Mouse (Mus musculus): ENCODE results near the gene Fam214a.

The Fam214a gene

DNA sequence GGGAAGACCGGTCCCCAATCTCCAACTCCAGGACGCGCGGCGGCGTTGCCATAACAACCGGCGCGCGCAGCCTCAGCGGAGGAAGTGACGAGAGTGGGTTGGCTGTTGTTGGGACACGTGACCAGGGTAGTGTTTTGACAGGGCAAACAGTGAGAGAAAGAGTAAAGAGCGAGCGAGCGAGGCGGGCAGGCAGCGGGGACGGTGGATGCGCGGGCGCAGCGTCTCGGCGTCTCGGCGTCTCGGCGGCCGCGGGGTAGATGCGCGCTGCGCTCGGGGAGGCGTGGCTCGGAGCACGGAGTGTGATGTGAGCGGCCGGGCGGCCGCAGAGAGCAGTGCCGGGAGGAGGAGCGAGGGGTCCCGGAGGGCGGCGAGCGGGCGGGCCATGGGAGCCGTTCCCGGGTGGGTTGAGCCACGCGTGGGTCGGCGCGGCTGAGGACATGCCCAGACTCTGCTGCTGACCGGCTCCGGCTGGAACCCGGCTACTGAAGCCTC lies at the start of gene Fam214a:
Gene Fam214a (plus strand): TSS at position 129 of the 492 bp plus-strand sequence.
- in situ Hi-C loops (cut with MboI; ENCODE audit: unreplicated experiment in 2 of 2), result loop anchor here (5.0 to 10.0 kb wide), 3 partner anchors 34 to 72 kb away; no protein-coding TSS in a partner anchor

DNA sequence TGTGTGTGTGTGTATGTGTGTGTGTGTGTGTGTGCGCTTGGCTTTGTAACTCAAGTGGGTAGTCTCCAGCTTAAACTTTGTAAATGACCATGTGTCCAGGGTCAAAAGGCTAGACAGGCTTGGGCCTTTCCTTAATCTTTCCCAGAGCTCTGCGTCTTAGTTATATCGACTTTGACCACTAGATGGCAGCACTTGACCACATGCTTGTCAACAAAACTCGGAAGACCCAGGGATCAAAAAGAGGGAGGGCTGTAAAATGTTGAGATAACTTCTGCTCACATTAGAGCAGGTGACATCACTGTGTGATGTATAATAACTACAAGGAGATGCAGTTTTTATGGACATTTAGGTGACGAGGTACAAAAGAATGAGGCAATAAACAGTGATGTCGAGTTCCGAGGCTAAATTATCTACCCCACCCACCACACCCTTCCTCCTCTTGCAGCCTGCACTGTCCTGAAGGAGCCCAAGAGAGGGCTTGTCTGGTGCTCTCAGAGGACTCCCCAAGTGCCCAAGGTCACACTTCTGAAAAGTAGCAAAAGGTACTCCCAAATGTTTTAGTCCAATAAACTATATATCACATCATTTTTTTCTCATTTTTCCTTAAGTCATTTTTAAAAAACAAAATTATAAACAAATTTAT lies 47.7 kb upstream of the Fam214a start:
- in situ Hi-C loops (cut with MboI; ENCODE audit: unreplicated experiment in 2 of 2), result loop anchor here (5.0 kb wide), 4 partner anchors 47 to 377 kb away; partner anchors contain the start of gene Fam214a (in 2 of the 2)

DNA sequence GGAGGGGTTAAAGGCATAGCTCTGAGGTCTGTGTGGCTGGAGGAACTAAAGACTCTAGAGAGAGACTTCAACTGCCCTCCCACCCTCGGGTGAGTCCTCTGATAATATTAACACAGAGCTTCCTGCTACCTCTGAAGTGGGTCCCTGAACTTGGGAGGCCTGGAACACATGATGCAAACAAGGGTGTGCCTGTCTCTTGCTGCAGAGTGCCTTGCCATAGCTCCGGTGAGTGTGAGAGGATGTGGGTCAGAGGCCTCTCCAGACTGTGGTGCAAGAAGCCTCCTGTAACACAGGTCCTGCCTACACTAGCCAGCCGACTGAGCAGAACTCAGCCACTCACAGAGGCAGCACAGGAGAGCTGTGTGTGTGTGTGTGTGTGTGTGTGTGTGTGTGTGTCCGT lies 45.7 kb upstream of the Fam214a start:
- in situ Hi-C loops (cut with MboI; ENCODE audit: unreplicated experiment in 2 of 2), result loop anchor here (5.0 kb wide), 4 partner anchors 45 to 375 kb away; partner anchors contain the start of gene Fam214a (in 2 of the 2)

DNA sequence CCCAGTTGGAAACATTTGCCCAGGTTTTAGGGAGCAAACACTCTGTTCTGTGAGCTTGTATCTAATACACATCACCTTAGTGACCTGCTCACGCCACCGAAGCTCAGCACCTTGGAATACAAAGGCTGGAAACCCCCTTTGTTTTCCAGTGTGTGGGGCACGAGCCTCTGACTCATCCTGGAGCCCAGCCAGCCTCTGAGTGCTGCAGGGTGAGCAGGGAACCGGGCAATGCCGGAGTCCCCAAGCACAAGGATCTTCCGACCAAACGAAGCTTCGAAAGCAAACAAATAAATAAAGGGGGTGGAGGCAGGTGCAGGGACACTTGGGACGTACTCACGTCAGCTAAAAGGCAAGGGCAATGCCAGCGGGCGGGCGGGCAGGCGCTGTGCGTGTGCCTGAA lies 43.4 kb upstream of the Fam214a start:
- in situ Hi-C loops (cut with MboI; ENCODE audit: unreplicated experiment in 2 of 2), result loop anchor here (5.0 kb wide), 4 partner anchors 43 to 373 kb away; partner anchors contain the start of gene Fam214a (in 2 of the 2)

DNA sequence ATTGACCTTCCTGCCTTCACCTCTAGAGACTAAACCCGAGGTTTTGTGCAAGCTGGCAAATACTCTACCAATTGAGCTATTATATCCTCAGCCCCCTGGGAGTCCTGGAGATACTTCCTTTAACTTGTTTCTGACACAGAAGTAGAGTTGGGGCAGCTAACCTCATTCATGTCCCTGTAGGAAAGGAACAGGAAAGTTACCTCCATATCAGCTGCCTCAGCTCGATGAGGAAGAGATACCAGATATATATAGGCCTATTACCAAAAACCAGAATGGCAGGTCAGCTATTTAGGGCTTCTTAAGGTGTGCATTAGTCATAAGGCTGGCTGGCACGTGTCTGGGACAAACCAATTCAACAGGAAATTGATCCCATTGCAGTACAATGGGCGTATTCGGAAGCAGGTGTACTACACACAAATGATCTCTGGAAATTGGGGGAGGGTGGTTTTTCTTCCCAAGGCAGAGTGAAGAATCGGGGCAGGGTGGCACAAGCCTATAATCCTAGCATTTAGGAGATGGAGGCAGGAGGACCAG lies 42.4 kb upstream of the Fam214a start:
- in situ Hi-C loops (cut with MboI; ENCODE audit: unreplicated experiment in 2 of 2), result no loop called here

DNA sequence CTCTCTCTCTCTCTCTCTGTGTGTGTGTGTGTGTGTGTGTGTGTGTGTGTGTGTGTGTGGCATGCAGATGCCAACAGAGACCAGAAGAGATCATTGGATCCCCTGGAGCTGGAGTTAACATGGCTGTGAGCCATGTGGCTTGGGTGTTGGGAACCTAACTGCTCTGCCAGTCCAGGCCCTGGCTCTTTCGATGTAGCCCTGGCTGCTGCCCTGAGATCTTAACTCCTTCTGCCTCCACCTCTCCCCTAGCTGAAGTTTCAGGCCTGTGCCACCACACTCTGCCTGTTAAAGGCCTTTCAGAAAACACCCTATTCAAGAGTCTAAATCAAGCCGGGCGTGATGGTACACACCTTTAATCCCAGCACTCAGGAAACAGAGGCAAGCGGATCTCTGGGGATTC lies 41.3 kb upstream of the Fam214a start:
- in situ Hi-C loops (cut with MboI; ENCODE audit: unreplicated experiment in 2 of 2), result no loop called here

DNA sequence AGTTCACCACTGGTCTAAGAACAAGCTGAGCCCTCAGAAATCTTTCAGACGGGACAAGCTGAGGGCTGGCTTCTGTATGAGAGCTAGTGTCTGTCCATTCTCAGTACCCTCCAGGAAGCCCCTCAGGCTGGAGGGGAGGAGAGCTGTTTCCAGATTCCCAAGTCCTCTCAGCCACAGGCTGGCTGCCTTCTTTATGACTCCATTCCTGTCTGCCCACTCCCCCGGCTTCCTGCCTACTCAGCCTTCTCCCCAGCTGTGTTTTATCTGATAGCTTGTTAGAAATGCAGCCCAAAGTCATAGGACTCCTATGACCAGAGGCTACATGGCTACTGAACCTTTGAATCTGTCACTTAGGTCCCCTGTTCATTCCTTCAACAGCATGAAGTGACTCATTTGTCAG lies 40.8 kb upstream of the Fam214a start:
- in situ Hi-C loops (cut with MboI; ENCODE audit: unreplicated experiment in 2 of 2), result no loop called here

DNA sequence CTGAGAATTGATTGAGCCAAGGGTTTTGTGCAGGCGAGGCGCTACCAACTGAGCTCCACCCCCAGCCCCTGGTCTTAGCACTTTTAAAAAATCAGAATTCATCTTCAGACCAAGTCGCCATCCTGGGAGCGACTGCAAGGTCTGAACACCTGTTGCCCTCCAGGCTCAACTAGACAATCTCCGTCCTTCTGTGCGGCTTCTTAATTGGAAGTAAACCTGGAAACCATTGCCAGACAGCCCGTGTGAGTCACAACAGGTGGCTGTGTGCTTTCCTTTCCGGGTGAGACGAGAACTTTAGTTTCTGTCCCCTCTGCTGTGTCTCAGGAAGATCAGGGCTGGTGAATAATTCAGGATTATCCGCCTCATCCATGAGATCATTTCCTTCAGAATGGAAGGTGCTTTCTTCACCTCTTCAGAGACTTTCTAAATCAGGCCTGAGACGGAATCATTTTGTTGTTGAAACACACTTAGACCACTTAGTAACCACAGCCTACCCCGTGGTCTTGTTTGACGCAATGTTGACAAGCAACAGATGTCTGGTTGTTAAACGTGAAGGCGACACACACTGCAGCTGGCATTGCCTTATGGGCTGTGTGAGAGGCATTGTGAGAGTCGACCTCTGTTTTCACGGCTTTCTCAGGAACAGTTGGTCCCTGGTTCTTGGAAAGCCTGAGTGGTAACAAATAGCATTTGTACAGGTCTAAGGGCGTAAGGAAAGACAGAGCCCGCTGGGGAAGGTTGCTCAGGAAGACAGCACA lies 39.9 kb upstream of the Fam214a start:
- in situ Hi-C loops (cut with MboI; ENCODE audit: unreplicated experiment in 2 of 2), result no loop called here

DNA sequence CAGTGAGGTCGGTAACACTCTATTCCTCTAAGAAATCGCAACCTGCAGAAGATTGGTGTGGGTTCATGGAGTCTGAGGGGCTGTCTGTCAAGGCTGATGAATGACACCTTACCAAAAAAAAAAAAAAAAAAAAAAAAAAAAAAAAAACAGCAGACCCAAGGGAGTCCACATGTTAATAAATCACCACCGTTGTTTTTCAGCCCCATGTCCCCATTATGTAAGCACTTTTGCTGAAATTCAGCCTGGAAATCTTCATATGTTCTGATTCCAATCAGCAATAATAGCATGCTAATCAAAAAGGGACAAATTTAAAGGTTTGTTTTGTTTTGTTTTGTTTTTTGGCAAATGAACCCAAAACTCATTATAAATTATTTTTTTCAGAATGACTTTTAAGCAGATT lies 37.1 kb upstream of the Fam214a start:
- in situ Hi-C loops (cut with MboI; ENCODE audit: unreplicated experiment in 2 of 2), result no loop called here

DNA sequence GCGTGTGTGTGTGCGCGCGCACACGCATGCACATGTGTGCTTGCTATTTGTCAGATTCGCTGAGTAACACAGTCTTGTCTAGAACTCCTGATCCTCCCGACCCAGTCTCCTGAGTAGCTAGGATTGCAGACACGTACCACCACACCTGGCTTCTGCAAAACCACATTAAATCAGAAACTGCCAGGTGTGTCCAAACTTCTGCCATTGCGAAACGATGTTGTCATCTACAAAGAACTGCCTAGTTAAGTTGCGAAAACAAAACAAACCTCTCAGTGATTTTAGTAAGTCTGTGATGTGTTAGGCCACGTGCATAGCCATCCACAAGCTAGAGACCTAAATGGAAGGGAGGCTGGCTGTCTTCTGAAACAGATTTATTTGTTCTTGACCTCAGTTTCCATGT lies 32.2 kb upstream of the Fam214a start:
- in situ Hi-C loops (cut with MboI; ENCODE audit: unreplicated experiment in 2 of 2), result no loop called here

DNA sequence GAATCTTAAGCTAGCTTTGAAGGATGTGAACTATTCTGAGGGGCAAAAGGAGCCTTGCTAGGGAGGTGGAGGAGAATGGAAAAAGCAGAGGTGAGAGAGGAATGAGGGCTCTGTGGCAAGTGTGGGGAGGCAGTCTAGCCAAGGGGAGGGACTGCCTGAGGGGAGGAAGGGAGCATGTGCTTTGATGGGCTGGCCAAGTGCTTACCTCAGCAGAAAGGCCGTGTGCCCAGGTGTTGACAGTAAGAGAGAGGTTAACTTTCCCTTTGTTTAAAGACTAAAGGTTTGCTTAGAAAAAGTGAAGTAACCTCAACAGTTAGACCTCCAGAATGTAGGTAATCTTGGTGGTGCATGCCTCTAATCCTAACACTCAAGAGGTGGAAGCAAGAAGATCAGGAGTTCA lies 31.3 kb upstream of the Fam214a start:
- in situ Hi-C loops (cut with MboI; ENCODE audit: unreplicated experiment in 2 of 2), result no loop called here

DNA sequence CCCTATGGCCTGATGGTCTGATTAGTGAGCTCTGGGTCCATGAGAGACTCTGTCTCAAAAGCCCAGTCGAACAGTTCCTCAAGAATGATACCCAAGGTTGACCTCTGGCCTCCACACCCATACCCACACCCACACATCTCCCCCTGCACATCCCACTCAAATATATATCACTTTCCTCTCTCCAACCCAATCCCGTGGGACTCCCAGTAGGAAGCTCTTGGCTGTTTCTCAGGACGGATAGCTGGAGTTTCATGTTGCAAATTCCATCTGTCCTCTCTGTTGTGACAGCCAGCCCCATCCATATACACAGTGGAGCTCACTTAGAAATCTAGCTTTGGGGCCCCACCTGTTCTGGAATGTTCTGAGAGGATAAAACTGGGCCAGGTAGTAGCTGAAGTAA lies 29.8 kb upstream of the Fam214a start:
- in situ Hi-C loops (cut with MboI; ENCODE audit: unreplicated experiment in 2 of 2), result no loop called here

DNA sequence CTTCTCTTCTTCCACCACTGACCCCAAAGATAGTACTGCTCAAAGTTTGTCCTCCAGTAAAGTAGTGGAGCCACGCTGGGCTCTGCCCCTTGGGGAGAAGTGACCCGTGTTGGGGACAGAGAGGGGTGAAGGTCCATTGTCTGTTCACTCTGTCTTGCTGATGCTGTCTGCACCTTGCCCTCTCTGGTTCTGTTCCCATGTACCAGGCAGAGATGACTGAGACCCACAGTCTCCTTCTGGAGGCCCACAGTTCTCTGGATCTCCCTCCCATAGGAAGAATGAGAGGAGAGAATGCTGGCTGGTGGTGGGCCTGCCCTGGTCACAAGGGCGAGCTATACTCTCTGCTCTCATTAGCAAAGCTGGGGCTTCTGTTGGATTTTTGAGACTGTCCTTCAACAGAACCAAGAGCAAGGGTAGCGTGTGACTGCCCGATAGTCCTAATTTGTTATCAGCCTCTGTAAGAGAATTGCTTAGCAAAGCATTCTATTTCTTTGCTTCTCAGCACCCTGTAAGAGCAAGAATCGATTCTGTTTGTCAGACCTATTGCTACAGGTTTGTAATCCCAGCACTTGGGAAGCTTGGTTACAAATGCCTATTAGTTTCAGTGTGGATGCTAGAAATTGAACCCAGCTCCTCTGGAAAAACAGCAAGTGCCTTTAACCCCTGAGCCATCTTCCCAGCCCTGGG lies 29.2 kb upstream of the Fam214a start:
- in situ Hi-C loops (cut with MboI; ENCODE audit: unreplicated experiment in 2 of 2), result no loop called here

DNA sequence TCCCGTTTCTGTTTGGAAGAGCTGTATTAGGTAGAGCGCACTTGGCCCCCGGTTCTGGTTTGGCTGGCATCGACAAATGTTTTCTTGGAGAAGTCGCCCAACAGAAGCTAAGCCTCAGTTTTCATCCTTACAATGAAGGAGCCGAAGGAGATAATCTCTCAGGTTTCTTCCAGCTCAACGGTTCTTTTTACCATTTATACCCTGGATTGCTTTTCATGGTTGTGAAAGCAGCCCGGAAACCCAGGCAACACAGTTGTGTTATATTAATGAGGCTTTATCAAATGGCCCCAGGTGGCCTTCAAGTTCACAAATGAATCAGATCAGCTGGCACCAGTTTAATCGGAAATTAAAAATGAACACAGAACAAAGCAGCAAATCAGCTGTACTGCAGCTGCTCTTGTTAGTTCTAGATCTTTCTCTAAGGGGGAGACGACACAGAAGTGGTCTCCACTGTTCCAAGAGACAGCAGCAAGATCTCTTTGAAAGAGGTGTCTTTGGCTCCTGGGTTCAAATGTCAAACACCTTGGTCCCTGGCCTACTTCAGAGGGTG lies 27.4 kb upstream of the Fam214a start:
- in situ Hi-C loops (cut with MboI; ENCODE audit: unreplicated experiment in 2 of 2), result no loop called here

DNA sequence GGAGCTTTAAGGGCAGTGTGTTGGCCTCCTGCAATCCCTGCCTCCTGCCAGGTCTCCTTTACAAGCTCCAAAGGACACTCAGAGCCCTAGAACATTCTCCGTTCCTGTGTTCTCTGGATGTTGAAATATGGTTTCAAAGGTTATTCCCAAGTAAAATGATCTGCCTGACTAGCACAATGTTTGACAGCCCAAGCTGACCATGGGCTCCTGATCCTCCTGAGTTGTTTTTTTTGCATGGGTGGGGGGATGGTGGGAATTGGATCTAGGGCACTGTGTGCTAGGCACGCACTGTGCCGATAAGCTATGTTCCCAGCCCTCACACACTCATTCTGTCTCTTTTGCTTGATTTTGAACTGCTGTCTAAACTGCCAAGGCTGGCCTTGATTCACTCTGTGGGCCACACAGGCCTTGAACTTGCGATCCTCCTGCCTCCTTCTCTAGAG lies 22.7 kb upstream of the Fam214a start:
- in situ Hi-C loops (cut with MboI; ENCODE audit: unreplicated experiment in 2 of 2), result no loop called here

DNA sequence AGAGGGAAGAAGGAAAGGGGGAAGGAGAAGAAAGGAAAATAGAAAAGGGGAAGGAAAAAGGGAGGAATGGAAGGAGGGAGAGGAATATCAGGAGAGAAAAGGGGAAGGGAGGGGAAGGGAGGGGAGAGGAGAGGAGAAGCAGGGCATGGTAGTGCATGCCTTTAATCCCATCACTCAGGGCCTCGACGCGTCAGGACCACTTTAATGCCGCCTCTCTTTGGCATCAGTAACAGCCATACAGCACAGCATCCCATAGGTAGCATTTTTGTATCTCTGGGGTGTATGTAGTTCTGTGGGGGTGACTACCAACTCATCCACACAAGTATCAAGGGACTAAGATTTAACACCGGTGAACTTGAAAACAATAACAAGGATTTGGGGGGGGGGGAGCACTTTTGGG lies 22.0 kb upstream of the Fam214a start:
- in situ Hi-C loops (cut with MboI; ENCODE audit: unreplicated experiment in 2 of 2), result no loop called here

DNA sequence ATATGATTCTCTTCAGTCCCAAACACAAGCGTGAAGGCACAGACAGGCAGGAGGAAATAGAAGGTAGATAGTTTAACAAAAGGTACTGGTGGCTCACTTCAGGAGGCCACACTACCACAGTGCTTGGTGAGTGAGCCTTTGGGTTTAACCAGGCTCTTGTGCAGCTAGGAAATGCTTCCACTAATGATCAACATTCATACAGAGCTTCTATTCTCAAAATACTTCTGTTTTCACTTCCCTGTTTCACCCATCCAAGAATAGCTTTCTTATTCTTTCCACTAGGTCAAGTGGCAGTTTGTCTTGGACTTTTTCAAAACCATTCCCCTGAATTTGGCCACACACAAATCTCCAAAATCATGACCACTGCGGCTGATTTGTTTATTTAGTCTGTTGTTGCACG lies 17.4 kb upstream of the Fam214a start:
- in situ Hi-C loops (cut with MboI; ENCODE audit: unreplicated experiment in 2 of 2), result no loop called here

DNA sequence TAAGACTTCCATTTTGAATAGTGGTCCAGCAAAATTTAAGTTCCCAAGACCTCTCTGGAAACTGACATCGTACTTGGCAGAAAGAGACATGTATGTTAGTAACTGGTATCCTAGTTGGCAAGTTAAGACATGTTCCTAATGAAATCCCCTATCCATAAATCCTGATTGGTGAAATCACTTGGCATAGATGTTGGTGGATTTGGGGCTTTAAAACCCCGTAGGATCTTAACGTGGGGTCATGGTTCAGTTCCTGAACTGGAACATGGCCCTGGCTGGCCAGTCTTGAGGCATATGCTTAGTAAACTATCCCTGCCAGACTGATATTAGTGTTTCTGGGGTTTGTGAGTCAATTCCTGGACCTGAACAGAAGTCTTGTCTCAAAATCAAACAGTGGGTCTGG lies 14.9 kb upstream of the Fam214a start:
- in situ Hi-C loops (cut with MboI; ENCODE audit: unreplicated experiment in 2 of 2), result no loop called here

DNA sequence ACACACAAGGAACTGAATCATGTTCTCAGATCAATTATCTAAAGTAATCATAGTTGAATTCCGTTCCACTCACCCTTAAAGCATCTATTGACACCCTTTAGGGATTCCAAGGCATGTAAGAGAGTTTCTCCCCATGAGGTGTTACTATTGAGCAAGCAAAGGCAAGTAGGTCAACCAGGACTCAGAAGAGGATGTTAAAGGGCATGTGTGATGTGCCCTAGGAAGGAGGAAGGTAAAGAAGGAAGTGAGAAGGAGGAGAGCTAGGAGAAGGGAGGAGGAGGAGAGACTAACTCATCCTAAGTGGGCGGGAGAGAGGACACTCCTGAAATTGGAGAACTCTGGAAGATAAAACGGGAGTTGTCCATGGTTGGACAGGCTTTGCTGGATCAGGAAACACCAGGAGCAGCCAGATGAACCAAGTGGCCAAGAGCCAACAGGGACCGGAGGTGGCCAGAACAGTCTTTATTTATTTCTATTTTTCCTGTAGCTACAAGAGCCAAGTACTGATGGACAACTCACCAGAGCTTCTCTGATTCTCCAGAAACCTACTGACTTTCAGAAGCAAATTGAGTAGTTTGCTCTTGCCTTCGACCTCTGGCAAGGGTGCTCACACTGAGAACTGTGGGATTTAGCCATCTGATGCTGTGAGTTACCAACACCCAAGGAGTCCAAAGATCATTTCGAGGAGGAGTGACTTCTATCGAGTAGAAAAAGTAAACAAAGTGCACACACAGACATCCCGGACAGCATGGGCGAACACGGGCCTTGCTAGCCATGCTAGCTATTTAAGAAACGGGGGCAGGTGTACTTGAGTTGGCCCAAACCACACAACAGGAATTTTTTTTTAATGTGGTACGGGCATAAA lies 13.8 kb upstream of the Fam214a start:
- in situ Hi-C loops (cut with MboI; ENCODE audit: unreplicated experiment in 2 of 2), result no loop called here
